Mouse (Mus musculus): ENCODE results near the gene 4930524B15Rik. TPM values are rescaled to one million over a fixed set of nuclear protein-coding genes. Genes with fewer than 3 reads are reported as not detected.

4930524B15Rik gene
- total and polyA plus RNA-seq, 2 experiments from 2014 or later: 0.05 TPM; not detected in 1

- no peak overlapping the region for H3K4me2 ChIP-seq (ENCODE audit: low read depth, low read length)
- ATAC-seq (ENCODE audit: insufficient read depth, low read depth) (no peak), DNase-seq (ENCODE audit: low spot score) (no peak)
- no peak overlapping the region for H3K4me3 ChIP-seq (ENCODE audit: low read depth, low read length)
- H3K27me3 ChIP-seq (ENCODE audit: control insufficient read depth, insufficient read depth, low read length): no peaks in the 10 kb centered on the region
- no peaks in the 10 kb centered on the region for H3K4me1 ChIP-seq (ENCODE audit: control insufficient read depth, insufficient read depth)
- WGBS: 78% methylated on average over 13 of the region's 13 CpGs
- no peak overlapping the region for H3K27ac ChIP-seq (ENCODE audit: low read depth)
- no peaks in the 10 kb centered on the region; the same call in 1 of the 2 replicates for H3K36me3 ChIP-seq (replicated peaks; ENCODE audit: control insufficient read depth, insufficient read depth, low read length)
- no peak for TF ChIP-seq CTCF (IDR thresholded peaks at IDR 0.05; ENCODE audit: low read depth)
- TF ChIP-seq EP300 (IDR thresholded peaks at IDR 0.05; ENCODE audit: low read depth): no peak
- no peak overlapping the region for H3K9ac ChIP-seq (replicated peaks; ENCODE audit: low read depth, low read length)
- H3K9me3 ChIP-seq (replicated peaks; ENCODE audit: control insufficient read depth, low read length): no peaks in the 10 kb centered on the region
Measured at GRCm38 (mm10) chr11:31940898-31941639, 24.3 kb upstream of the 4930524B15Rik start.

GRCm38 (mm10) chr11:31941640-31942638 lies 23.5 kb upstream of the 4930524B15Rik start:
- no peak for DNase-seq (ENCODE audit: low spot score)
- Histone ChIP-seq H3K27ac (ENCODE audit: low read depth) (no peak overlapping the region), H3K36me3 (replicated peaks; ENCODE audit: control insufficient read depth, insufficient read depth, low read length) (no peaks in the 10 kb centered on the region), H3K27me3 (ENCODE audit: control insufficient read depth, insufficient read depth, low read length) (no peaks in the 10 kb centered on the region), H3K4me1 (ENCODE audit: control insufficient read depth, insufficient read depth) (no peaks in the 10 kb centered on the region), H3K4me2 (ENCODE audit: low read depth, low read length) (no peak overlapping the region), H3K9ac (replicated peaks; ENCODE audit: low read depth, low read length) (no peak overlapping the region), H3K4me3 (ENCODE audit: low read depth, low read length) (no peak overlapping the region), H3K9me3 (replicated peaks; ENCODE audit: control insufficient read depth, low read length) (no peaks in the 10 kb centered on the region)
- ATAC-seq (ENCODE audit: insufficient read depth, low read depth): no peak
- WGBS: 77% methylated on average over 4 of the region's 4 CpGs
- no peak for TF ChIP-seq EP300 (IDR thresholded peaks at IDR 0.05; ENCODE audit: low read depth)
- peak; percentile 27 for TF ChIP-seq CTCF (IDR thresholded peaks at IDR 0.05; ENCODE audit: low read depth)

GRCm38 (mm10) chr11:31945471-31945870 lies 19.9 kb upstream of the 4930524B15Rik start:
- Histone ChIP-seq H3K9ac (replicated peaks; ENCODE audit: low read depth, low read length) (no peak overlapping the region), H3K27ac (ENCODE audit: low read depth) (no peak overlapping the region), H3K4me1 (ENCODE audit: control insufficient read depth, insufficient read depth) (peaks cover 8% of the 10 kb centered on the region; the same call in 1 of the 2 replicates), H3K4me3 (ENCODE audit: low read depth, low read length) (no peak overlapping the region), H3K27me3 (ENCODE audit: control insufficient read depth, insufficient read depth, low read length) (no peaks in the 10 kb centered on the region), H3K4me2 (ENCODE audit: low read depth, low read length) (no peak overlapping the region), H3K36me3 (replicated peaks; ENCODE audit: control insufficient read depth, insufficient read depth, low read length) (no peaks in the 10 kb centered on the region), H3K9me3 (replicated peaks; ENCODE audit: control insufficient read depth, low read length) (no peaks in the 10 kb centered on the region)
- 78% methylated on average over 3 of the region's 3 CpGs for WGBS
- DNase-seq (ENCODE audit: low spot score) (no peak), ATAC-seq (ENCODE audit: insufficient read depth, low read depth) (no peak)
- TF ChIP-seq CTCF (IDR thresholded peaks at IDR 0.05; ENCODE audit: low read depth) (no peak), EP300 (IDR thresholded peaks at IDR 0.05; ENCODE audit: low read depth) (no peak)

- ATAC-seq (ENCODE audit: insufficient read depth, low read depth): peak; percentile 27; the same call in 1 of the 2 replicates
- no peak for DNase-seq (ENCODE audit: low spot score)
- H3K9ac ChIP-seq (replicated peaks; ENCODE audit: low read depth, low read length): peak overlapping the region; percentile 39; the same call in 1 of the 2 replicates
- WGBS: 27% methylated on average over 15 of the region's 15 CpGs
- peaks cover 8% of the 10 kb centered on the region; the same call in 1 of the 2 replicates for H3K4me1 ChIP-seq (ENCODE audit: control insufficient read depth, insufficient read depth)
- peak overlapping the region; percentile 75 for H3K4me2 ChIP-seq (ENCODE audit: low read depth, low read length)
- no peaks in the 10 kb centered on the region for H3K27me3 ChIP-seq (ENCODE audit: control insufficient read depth, insufficient read depth, low read length)
- no peaks in the 10 kb centered on the region for H3K36me3 ChIP-seq (replicated peaks; ENCODE audit: control insufficient read depth, insufficient read depth, low read length)
- TF ChIP-seq EP300 (IDR thresholded peaks at IDR 0.05; ENCODE audit: low read depth): no peak
- no peak for TF ChIP-seq CTCF (IDR thresholded peaks at IDR 0.05; ENCODE audit: low read depth)
- H3K27ac ChIP-seq (ENCODE audit: low read depth): no peak overlapping the region
- peak overlapping the region; percentile 49 for H3K4me3 ChIP-seq (ENCODE audit: low read depth, low read length)
- H3K9me3 ChIP-seq (replicated peaks; ENCODE audit: control insufficient read depth, low read length): no peaks in the 10 kb centered on the region
Measured at GRCm38 (mm10) chr11:31948462-31949330, 16.7 kb upstream of the 4930524B15Rik start.
